ENCODE assay signal across 23 mouse cellular contexts in the genomic region with DNA sequence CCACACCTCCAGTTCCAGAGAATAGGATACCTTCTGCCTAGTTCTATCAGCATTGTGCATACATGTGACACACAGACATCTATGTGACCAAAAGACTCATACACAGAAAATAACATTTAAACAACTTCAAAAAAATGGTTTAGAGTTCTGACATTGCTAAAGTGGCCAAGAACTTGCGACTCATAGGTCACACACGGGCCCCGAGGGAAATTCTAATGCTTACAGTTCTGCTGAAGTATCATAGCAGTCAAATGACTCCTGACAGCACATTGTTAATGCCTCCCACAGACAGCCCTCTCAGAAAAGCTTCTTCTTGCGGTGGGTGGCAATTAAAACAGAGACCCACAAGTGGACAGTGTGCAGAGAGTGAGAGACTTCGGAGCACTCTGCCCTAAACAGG.
"Had no signal": no experiment of that assay in that cellular context is flagged by ENCODE, and none has a peak within 500 bp of the region (broad histone marks: within the 10 kb centered on the region; RNA-seq: fewer than 3 reads in every experiment).

No protein-coding gene starts in this region.

- H3K4me2 ChIP-seq: heart, embryonic 11.5 days; heart, embryonic 13.5 days; heart, embryonic 15.5 days; hindbrain, embryonic 13.5 days; hindbrain, embryonic 15.5 days; kidney, embryonic 15.5 days; limb, embryonic 12.5 days; liver, embryonic 11.5 days had no signal

- DNase-seq: gastrocnemius, postnatal 14 days; gastrocnemius, postnatal 36 days; heart, adult 11 months; heart, adult 2 months; heart, postnatal 14 days; heart, postnatal 36 days; kidney, adult 11 months; kidney, adult 2 months; kidney, adult 9 months; kidney, postnatal 25 days; kidney, postnatal 4 days; liver had no signal

- H3K27me3 ChIP-seq: heart, embryonic 13.5 days; heart, embryonic 15.5 days; hindbrain, embryonic 13.5 days; hindbrain, embryonic 15.5 days; kidney, embryonic 15.5 days; limb, embryonic 12.5 days had no signal

- H3K4me3 ChIP-seq: heart, adult 2 months; heart, embryonic 13.5 days; heart, embryonic 15.5 days; hindbrain, embryonic 13.5 days; hindbrain, embryonic 15.5 days; kidney, embryonic 15.5 days; layer of hippocampus, adult 2 months; left cerebral cortex, adult 2 months; limb, embryonic 10.5 days; limb, embryonic 12.5 days had no signal

- H3K36me3 ChIP-seq: heart, embryonic 13.5 days; heart, embryonic 15.5 days; hindbrain, embryonic 13.5 days; hindbrain, embryonic 15.5 days; kidney, embryonic 15.5 days; limb, embryonic 10.5 days; limb, embryonic 12.5 days had no signal
